Comparison of ENCODE assay signal across 11 mouse cellular contexts in the genomic region with DNA sequence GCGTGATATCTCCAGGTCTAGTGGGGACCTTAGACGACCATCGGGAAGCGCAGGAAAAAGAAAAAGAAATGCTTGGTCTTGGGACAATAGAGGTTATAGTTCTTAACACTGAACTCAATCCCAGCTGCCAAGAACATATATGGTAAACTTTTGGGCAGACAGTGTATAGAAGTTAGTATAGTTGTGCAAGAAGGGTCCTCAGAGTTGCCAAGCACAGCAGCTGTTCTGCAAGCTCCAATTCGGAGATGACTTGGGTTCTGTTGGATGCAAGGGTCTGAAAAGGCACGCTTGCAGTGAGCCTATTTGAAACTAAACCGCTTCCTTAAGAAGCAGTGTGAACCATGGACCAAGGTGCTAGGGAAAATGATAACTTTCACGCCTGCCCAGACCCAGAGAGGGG. TPM values are rescaled to one million over a fixed set of nuclear protein-coding genes. Genes with fewer than 3 reads are reported as not detected.
DNase-seq lines count a peak whose midpoint lies in the region; ATAC-seq and TF ChIP-seq lines count a peak whose summit lies in the region.
"Had no signal": no experiment of that assay in that cellular context is flagged by ENCODE, and none has a peak within 500 bp of the region (broad histone marks: within the 10 kb centered on the region; RNA-seq: fewer than 3 reads in every experiment).

No protein-coding gene starts in this region.

- H3K27ac ChIP-seq in kidney, embryonic 15.5 days = no peak overlapping the region
- no peak overlapping the region for H3K27ac ChIP-seq in embryonic facial prominence, embryonic 13.5 days
- H3K27ac ChIP-seq in hindbrain, postnatal 0 days = no peak overlapping the region
- no peak overlapping the region for H3K27ac ChIP-seq in midbrain, embryonic 15.5 days

- H3K36me3 ChIP-seq in kidney, embryonic 15.5 days = no peaks in the 10 kb centered on the region
- no peaks in the 10 kb centered on the region for H3K36me3 ChIP-seq in embryonic facial prominence, embryonic 13.5 days
- no peaks in the 10 kb centered on the region for H3K36me3 ChIP-seq in hindbrain, postnatal 0 days (ENCODE audit: insufficient read depth, low read length)
- no peaks in the 10 kb centered on the region for H3K36me3 ChIP-seq in midbrain, embryonic 15.5 days (replicated peaks)
- H3K36me3 ChIP-seq: G1E had no signal

- no peaks in the 10 kb centered on the region for H3K9me3 ChIP-seq in kidney, embryonic 15.5 days (replicated peaks)
- no peaks in the 10 kb centered on the region for H3K9me3 ChIP-seq in embryonic facial prominence, embryonic 13.5 days
- H3K9me3 ChIP-seq in hindbrain, postnatal 0 days (ENCODE audit: low read length) = no peaks in the 10 kb centered on the region
- H3K9me3 ChIP-seq in midbrain, embryonic 15.5 days = no peaks in the 10 kb centered on the region
- H3K9me3 ChIP-seq: G1E had no signal

- peaks cover 19% of the 10 kb centered on the region for H3K4me1 ChIP-seq in kidney, embryonic 15.5 days
- peaks cover 17% of the 10 kb centered on the region for H3K4me1 ChIP-seq in embryonic facial prominence, embryonic 13.5 days
- H3K4me1 ChIP-seq in hindbrain, postnatal 0 days (ENCODE audit: insufficient read depth, low read length) = no peaks in the 10 kb centered on the region
- peaks cover 9% of the 10 kb centered on the region; the same call in 1 of the 2 replicates for H3K4me1 ChIP-seq in midbrain, embryonic 15.5 days

- peak overlapping the region; percentile 88 for H3K4me2 ChIP-seq in kidney, embryonic 15.5 days
- H3K4me2 ChIP-seq in embryonic facial prominence, embryonic 13.5 days = peak overlapping the region; percentile 86
- H3K4me2 ChIP-seq in hindbrain, postnatal 0 days (ENCODE audit: low read depth, low read length) = peak overlapping the region; percentile 80
- peak overlapping the region; percentile 88 for H3K4me2 ChIP-seq in midbrain, embryonic 15.5 days

- H3K4me3 ChIP-seq in kidney, embryonic 15.5 days (replicated peaks) = peak overlapping the region; percentile 47
- peak overlapping the region; percentile 46 for H3K4me3 ChIP-seq in embryonic facial prominence, embryonic 13.5 days
- peak overlapping the region; percentile 48 for H3K4me3 ChIP-seq in hindbrain, postnatal 0 days (ENCODE audit: low read length)
- peak overlapping the region; percentile 52 for H3K4me3 ChIP-seq in midbrain, embryonic 15.5 days

- H3K9ac ChIP-seq in kidney, embryonic 15.5 days = no peak overlapping the region
- peak overlapping the region; percentile 57; the same call in 1 of the 2 replicates for H3K9ac ChIP-seq in embryonic facial prominence, embryonic 13.5 days
- 0 out of 2 replicates have a peak overlapping the region, but pooled peaks have one; percentile 22 for H3K9ac ChIP-seq in hindbrain, postnatal 0 days (replicated peaks; ENCODE audit: low read length)
- peak overlapping the region; percentile 45; the same call in 1 of the 2 replicates for H3K9ac ChIP-seq in midbrain, embryonic 15.5 days

- no peak for TF ChIP-seq CTCF in hindbrain, postnatal 0 days (IDR thresholded peaks at IDR 0.05; ENCODE audit: low read depth)

- H3K27me3 ChIP-seq in kidney, embryonic 15.5 days = peaks cover 64% of the 10 kb centered on the region
- peaks cover 60% of the 10 kb centered on the region for H3K27me3 ChIP-seq in embryonic facial prominence, embryonic 13.5 days
- H3K27me3 ChIP-seq in hindbrain, postnatal 0 days (ENCODE audit: insufficient read depth, low read length) = peaks cover 10% of the 10 kb centered on the region; the same call in 1 of the 2 replicates
- H3K27me3 ChIP-seq in midbrain, embryonic 15.5 days (replicated peaks) = peaks cover 54% of the 10 kb centered on the region

- ATAC-seq in kidney, embryonic 15.5 days (replicated peaks; ENCODE audit: low FRiP score) = no peak
- no peak for ATAC-seq in embryonic facial prominence, embryonic 13.5 days (ENCODE audit: insufficient number of reproducible peaks, insufficient read depth, low FRiP score, low TSS enrichment, low read depth)
- no peak for ATAC-seq in hindbrain, postnatal 0 days
- 0 out of 2 replicates have a peak, but pooled peaks have one; percentile 11 for ATAC-seq in midbrain, embryonic 15.5 days (replicated peaks)

- no peak for DNase-seq in kidney, adult 11 months
- DNase-seq in hindbrain, postnatal 0 days (ENCODE audit: low spot score) = no peak
- no peak for DNase-seq in cerebellum, adult 9-11 months
- DNase-seq in adrenal gland, postnatal 4 days (ENCODE audit: low spot score in 2 of 2) = no peak
- no peak for DNase-seq in kidney, postnatal 10 days

- WGBS in kidney, embryonic 15.5 days = 29% methylated on average over 8 of the region's 8 CpGs
- WGBS in embryonic facial prominence, embryonic 13.5 days = 29% methylated on average over 8 of the region's 8 CpGs
- WGBS in hindbrain, postnatal 0 days = 32% methylated on average over 8 of the region's 8 CpGs
- WGBS in midbrain, embryonic 15.5 days = 28% methylated on average over 8 of the region's 8 CpGs

RNA-seq across cellular contexts. Expression of gene Atp12a, which starts 0.4 kb away (rescaled TPM):
- 1.5 and 1.6 TPM in 2 replicates for polyA plus RNA-seq in kidney, embryonic 15.5 days (2015; fragmentation: Nextera tagmentation; extraction: Ambion mirVana)
- 0.11 and 0.15 TPM in 2 replicates for polyA plus RNA-seq in embryonic facial prominence, embryonic 13.5 days (2015; fragmentation: Nextera tagmentation; extraction: Ambion mirVana)
- total RNA-seq in hindbrain, postnatal 0 days (2014; rRNA removed) = 0.18 and 0.68 TPM in 2 replicates
- polyA plus RNA-seq in hindbrain, postnatal 0 days (2015; fragmentation: Nextera tagmentation; extraction: Ambion mirVana) = 0.26 and 0.48 TPM in 2 replicates
- polyA plus RNA-seq in midbrain, embryonic 15.5 days (2015; fragmentation: Nextera tagmentation; extraction: Ambion mirVana) = 0.10 and 0.28 TPM in 2 replicates
- total RNA-seq in adrenal gland, postnatal 4 days (2021) = 1 to 10 TPM in 1 of 2 experiments, under 1 TPM in 1; 0.23 to 4.1 TPM
- total RNA-seq: layer of hippocampus, postnatal 14 days; neutrophil, adult 5-6 weeks had no signal
- polyA plus RNA-seq: G1E had no signal

RNA-seq across cellular contexts. Expression of gene Rnf17, which starts 37.1 kb away (rescaled TPM):
- polyA plus RNA-seq in kidney, embryonic 15.5 days (2015; fragmentation: Nextera tagmentation; extraction: Ambion mirVana) = 1.1 and 1.5 TPM in 2 replicates
- 2.0 and 2.2 TPM in 2 replicates for polyA plus RNA-seq in embryonic facial prominence, embryonic 13.5 days (2015; fragmentation: Nextera tagmentation; extraction: Ambion mirVana)
- total RNA-seq in hindbrain, postnatal 0 days (2014; rRNA removed) = 0.29 TPM in 1 of 2 replicates, not detected in the other
- 0.88 and 1.0 TPM in 2 replicates for polyA plus RNA-seq in hindbrain, postnatal 0 days (2015; fragmentation: Nextera tagmentation; extraction: Ambion mirVana)
- polyA plus RNA-seq in midbrain, embryonic 15.5 days (2015; fragmentation: Nextera tagmentation; extraction: Ambion mirVana) = 1.0 and 1.3 TPM in 2 replicates
- 1 to 10 TPM; 1.4 to 1.7 TPM for total RNA-seq in adrenal gland, postnatal 4 days (2021)
- polyA plus RNA-seq: G1E had no signal
